Mouse (Mus musculus) layer of hippocampus, adult 2 months (tissue): ENCODE results near the gene Dhrs7c. TPM values are rescaled to one million over a fixed set of nuclear protein-coding genes. Genes with fewer than 3 reads are reported as not detected.

Source experiments
- DNase-seq, 2 experiments: peaks; one replicate each; pipeline ENCODE4 v3.0.0; 2022; ENCODE audit warnings: low spot score in 2 of 2
- H3K27ac ChIP-seq: fragments of 200-600 bp; 2 replicates; pipeline ENCODE4 v1.8.1; 2022
- H3K4me3 ChIP-seq: fragments of 200-600 bp; 2 replicates; pipeline ENCODE4 v1.8.1; 2022; ENCODE audit warnings: mild to moderate bottlenecking
- CTCF ChIP-seq: fragments of 200-600 bp; conservative IDR thresholded peaks from 2 replicates; pipeline ENCODE4 v1.8.1; 2022; ENCODE audit warnings: antibody characterized with exemption, mild to moderate bottlenecking, moderate library complexity
- long read RNA-seq, 2 experiments: library from polyadenylated mRNA; stranded (forward); transcript quantifications; one replicate each; pipeline ENCODE4 v2.0.0; 2021; ENCODE audit warnings: borderline mapping rate in 2 of 2
- total RNA-seq, 2 experiments: library from RNA; stranded (reverse); gene quantifications; 2 replicates each; pipeline ENCODE4 v1.2.3; 2021

The Dhrs7c gene
- not detected for total RNA-seq
- long read RNA-seq, experiment 1: 0 reads
- long read RNA-seq, experiment 2: 0 reads

DNA sequence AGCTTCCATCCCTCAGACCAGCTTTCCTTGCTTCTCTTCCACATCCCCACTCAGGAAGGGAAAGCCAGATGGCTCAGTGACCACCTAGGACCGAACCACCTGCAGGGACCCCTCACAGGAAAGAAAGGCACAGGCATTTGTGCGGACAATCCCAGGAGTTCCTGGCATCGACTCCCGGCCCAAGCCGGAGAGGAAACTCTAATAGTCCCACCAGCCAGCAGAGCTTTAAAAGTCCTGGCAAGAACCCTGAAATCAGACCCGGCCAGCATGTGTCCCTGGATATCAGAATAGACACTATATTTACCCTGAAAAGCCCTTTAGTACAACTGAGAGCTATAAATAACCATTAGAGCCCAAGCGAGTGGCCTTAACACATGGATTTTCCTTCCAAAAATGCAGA, at the start of gene Dhrs7c:
Gene Dhrs7c (plus strand): TSS at position 257 of the 400 bp plus-strand sequence.
- no peak within 1 kb of the TSS for H3K27ac ChIP-seq
- TF ChIP-seq CTCF: no peak

DNA sequence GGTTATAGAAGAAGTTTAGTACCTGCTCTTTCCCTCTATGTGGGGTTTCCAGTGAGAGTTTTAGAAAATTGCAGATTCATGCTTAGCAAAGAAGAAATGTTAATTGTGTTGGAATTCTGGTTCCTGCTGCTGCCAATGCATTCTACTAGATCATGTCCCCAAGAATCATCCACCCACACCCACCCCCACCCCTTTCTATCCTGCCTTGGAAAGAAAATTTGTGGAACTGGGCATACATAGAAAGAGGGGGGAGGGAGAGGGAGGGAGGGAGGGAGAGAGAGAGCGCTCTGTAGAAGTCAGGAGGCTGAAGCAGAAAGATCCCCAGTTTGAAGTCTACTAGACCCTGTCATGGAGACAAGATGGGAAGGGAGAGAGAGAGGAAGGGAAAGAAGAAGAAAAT, 41.7 kb upstream of the Dhrs7c start:
- no peak for TF ChIP-seq CTCF
- no peak overlapping the region for H3K4me3 ChIP-seq
- H3K27ac ChIP-seq: no peak overlapping the region
- no peak for DNase-seq

More for the DNA sequence above, at the start of gene Dhrs7c:
- H3K4me3 ChIP-seq: no peak within 1 kb of the TSS
- no peak for DNase-seq

DNA sequence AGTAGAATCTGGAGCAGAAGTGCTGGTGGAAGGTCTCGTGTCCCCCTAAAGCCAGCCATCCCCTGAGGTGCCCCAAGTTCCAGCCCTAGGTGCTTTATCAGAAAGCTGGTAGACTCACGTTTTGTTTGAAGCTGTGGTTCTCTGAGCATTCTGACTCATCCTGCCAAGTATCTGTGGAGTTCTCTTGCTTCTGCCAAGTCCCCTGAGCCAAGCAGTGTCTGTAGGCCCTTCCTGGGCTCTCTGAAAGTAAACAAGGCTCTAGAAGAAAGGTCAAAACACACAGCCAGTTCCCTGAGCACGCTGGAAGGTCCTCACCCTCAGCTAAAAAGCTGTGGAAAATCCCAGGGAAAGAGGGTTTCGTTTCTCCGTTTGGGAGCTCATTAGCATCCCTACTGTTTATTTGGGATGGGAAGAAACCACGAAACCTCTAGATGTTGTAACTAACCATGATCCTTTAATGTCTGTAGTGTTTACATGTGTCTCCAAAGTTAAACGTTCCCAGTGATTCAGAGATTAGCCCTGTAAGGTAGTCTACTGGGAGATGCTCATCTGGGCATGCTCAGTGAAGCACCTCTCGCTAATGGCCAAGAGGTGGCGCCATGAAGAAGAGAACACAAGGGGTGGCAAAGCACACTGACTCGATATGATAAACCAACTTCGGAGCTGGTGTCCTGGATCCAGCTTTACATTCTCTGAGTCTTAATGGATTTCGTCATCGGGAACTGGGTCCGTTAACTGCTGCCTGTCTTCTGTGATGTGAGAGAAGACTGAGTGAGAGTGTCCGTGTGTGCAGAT, 40.4 kb upstream of the Dhrs7c start:
- DNase-seq: no peak
- Histone ChIP-seq H3K4me3 (no peak overlapping the region), H3K27ac (no peak overlapping the region)
- TF ChIP-seq CTCF: peak; percentile 61

DNA sequence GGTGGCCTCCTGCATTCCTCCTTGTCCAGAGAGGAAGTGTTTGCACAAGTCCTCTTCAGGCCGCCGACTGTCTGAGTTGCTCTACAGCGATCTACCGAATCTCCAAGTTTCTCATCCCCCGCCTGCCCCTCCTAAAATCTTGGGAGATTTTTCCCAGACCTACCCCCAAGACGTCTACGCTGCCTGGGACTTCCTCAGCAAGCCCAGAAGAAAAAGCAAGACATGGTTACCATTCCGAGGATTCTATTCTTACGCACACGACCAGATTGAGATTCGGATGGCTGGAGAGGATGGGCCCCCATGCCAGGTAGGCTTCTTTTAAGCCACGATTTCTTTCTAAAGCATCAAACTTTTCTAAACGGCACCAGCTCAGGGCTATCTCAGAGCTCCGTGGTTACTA, 26.9 kb upstream of the Dhrs7c start, which contains the start of gene Glp2r:
Gene Glp2r (minus strand): TSS at position 101 of the 400 bp plus-strand sequence.
- no peak for TF ChIP-seq CTCF
- no peak for DNase-seq
- Histone ChIP-seq H3K4me3 (no peak within 1 kb of the TSS), H3K27ac (no peak within 1 kb of the TSS)

DNA sequence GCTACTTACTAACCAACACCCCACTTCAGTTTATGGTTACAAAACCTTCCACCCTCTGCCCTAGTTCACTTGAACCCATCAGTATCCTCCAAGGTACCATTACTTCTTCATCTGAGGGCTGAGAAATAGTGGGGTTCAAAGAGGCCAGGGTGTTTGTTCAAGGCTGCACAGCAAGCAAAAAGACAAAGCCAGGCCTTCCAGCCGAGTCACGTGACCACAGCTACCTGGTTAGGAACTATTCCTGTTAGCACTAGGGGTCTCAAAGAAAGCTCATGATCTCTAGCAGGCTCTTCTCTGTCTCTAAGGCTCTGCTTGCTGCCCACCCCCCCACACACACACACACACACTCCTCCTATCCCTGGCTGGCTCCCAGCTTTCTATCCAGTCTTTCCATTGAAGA, 26.3 kb upstream of the Dhrs7c start:
- no peak for DNase-seq
- H3K4me3 ChIP-seq: no peak overlapping the region
- no peak overlapping the region for H3K27ac ChIP-seq
- no peak for TF ChIP-seq CTCF

DNA sequence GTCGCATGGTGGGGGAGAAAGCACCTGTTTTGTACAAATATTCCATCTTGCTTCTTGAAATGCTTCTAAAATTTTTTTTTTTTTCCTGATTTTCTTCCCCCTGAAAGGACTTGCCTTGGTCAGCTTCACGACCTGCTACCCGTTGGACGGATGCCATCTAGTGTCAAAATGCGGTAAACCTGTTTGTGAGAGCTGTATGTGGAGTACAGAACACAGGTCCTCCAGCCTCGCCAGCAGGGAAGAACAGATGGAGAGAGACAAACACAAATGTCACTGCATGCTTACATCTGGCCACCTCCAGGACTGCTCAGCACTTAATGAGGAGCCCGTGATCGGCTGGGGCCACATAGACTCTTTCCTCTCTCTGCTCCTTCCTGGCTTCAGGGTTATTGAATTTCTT, 25.4 kb upstream of the Dhrs7c start:
- peak; percentile 61 to 69 for DNase-seq
- TF ChIP-seq CTCF: peak; percentile 59
- Histone ChIP-seq H3K4me3 (no peak overlapping the region), H3K27ac (no peak overlapping the region)

DNA sequence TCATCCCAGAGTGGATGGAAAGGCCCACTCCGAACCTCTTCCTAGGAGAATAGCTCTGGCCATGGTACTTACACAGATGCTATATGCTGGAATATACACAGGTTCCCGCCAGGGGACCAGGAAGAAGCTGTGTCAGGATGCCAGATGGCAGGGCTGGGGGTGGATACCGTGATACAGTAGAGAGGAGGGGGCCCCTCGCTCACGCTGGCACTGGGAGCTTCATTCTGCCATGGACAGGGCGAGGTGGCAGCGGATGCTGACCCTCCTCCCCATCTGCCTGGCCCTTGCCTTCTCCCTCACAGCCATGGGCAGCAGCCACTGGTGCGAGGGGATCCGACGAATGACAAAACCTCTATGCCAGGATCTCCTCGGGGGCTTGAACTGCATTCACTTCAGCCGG, 23.6 kb upstream of the Dhrs7c start, which contains the start of gene Gsg1l2:
Gene Gsg1l2 (plus strand): TSS at position 230 of the 400 bp plus-strand sequence.
- Histone ChIP-seq H3K27ac (no peak within 1 kb of the TSS), H3K4me3 (no peak within 1 kb of the TSS)
- no peak for TF ChIP-seq CTCF
- DNase-seq: no peak

DNA sequence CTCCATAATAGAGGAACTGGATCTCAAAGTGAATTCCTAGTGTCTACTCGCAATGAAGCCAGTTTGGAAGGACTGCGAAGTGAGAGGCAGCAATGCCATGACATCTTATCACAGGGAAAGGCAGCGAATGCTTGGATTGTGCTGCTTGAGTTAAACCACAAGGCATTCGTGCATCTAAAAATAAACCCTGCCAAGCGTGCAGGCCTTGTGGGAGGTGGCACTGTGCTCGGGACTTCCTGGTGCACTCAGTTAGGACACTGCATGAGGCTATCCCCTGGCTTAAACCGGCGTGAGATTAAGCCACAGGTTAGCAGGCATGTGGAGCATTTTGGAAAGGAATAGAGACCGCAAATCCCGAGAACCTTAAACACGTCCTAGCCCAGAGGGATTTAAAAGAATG, 7.8 kb upstream of the Dhrs7c start:
- no peak for DNase-seq
- TF ChIP-seq CTCF: no peak
- Histone ChIP-seq H3K4me3 (no peak overlapping the region), H3K27ac (no peak overlapping the region)

DNA sequence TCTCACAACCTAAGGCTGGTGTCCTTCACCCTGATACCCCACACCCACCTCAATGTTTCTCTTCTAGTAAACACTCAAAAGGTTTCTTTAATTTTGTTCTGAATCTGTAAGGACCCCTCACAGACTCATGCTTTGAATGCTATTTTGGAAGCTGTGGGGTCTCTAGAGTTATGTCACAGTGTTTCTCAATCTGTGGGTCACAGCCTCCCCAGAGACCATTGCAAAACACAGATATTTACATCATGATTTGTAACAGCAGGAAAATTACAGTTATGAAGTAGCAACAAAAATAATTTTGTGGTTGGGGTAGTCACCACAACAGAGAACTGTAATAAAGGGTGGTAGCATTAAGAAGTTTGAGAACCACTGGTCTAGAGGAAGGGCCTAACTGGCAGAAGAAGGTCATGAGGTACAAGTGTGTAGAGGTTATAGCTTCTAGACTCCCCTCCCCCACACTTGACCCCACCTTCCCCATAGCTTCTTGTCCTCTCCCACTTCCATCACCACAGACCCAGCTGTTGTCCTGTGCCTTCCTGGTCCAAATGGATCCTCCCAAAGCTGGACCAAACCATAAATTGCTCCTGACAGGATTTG, 2.2 kb downstream of the Dhrs7c start:
- TF ChIP-seq CTCF: no peak

DNA sequence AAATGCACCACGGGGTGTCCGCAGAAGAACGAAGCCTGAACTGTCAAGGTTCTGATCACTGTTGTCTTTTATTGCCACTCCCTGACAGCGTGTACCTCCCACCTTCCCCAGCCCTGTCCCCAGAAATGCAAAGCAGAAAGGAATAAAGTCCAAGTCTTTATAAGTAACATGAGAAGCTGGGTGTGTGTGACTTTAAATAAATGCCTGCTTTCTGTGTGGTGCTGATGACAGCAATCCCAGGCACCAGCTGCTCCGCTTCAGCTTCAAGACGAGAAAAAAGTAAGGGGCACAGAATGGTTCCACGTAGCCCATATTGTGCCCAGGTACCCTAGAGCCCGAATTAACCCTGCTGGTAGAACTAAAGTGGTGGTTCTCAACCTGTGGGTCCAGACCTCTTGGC, 3.2 kb downstream of the Dhrs7c start:
- TF ChIP-seq CTCF: no peak
- DNase-seq: no peak
- H3K27ac ChIP-seq: no peak overlapping the region
- no peak overlapping the region for H3K4me3 ChIP-seq

More for the DNA sequence above, 2.2 kb downstream of the Dhrs7c start:
- H3K27ac ChIP-seq: no peak overlapping the region
- no peak overlapping the region for H3K4me3 ChIP-seq
- no peak for DNase-seq

DNA sequence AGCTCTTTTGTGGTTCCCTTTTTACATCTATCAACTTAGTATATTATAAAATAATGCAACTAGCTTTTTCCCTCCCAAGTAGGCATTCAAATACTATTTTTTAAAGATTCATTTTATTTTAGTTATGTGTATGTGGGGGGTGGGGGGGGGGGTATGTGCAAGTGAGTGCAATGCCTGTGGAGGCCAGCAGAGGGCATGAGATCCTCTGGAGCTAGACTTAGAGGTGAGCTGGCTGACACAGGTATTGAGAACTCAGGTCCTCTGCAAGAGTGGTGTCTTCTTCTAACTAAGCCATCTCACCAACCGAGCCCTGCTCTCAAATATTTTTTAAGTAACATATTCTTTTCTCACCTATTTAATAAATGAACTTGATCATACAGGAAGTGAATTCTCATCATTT, 7.6 kb downstream of the Dhrs7c start:
- Histone ChIP-seq H3K4me3 (no peak overlapping the region), H3K27ac (no peak overlapping the region)
- peak; percentile 55 for TF ChIP-seq CTCF
- no peak for DNase-seq

DNA sequence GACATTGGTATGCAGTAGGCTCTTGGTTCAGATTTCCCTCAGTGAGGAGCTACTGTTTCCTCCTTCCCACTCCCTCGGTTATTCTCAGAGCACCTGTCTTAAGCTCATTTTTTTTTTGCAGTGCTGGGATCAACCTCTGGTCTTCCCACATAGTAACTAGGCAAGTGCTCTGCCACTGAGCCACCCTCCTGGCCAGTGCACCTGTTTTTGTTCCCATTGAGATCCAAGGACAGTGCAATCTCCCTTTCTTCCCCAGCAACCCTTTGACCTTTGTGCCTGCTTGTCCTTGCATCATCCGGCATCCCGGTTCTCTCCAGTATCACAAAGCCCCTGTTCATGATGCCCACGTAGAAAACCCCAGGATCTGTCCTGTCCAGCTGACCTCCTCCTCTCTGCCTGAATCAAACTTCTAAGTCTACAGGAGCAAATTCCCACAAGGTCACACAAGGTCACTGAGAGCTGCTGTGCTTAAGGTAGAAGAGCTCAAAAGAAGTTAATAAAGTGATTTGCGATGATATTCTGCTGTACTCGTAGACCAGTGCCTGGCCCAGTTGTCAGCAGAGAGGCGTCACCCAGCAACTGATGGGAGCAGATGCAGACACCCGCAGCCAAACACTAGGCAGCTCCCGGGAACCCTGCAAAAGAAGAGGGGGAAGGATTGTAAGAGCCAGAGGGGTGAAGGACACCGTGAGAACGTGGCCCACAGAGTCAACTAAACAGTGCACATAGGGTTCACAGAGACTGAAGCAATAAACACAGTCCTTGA, 9.0 kb downstream of the Dhrs7c start:
- TF ChIP-seq CTCF: no peak
- no peak overlapping the region for H3K27ac ChIP-seq
- H3K4me3 ChIP-seq: no peak overlapping the region
- DNase-seq: no peak

DNA sequence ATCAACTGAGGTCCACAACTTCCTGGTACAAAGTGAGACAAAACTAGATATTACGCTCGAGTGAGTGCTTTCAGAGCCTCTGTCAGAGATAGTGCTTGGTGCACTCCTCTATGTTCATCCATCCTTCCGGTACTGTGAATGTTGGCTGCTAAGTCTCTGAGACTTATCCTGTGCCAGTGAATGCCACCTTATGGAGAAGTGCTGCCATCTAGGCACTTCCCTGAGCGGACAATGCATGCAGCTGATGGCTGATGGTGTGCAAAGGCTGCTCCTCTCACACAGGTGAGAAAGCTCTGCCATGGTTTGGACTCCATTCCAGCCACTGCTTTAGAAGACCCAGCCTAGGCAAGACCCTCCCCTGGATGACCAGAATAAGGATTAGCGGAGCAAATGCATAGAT, 10.1 kb downstream of the Dhrs7c start:
- H3K4me3 ChIP-seq: no peak overlapping the region
- DNase-seq: no peak
- peak; percentile 44 for TF ChIP-seq CTCF
- H3K27ac ChIP-seq: no peak overlapping the region
